Mouse (Mus musculus) liver, embryonic 16.5 days (tissue): ENCODE data around the gene Chmp1a. TPM values are rescaled to one million over a fixed set of nuclear protein-coding genes. Genes with fewer than 3 reads are reported as not detected.
A peak's percentile ranks its signal among the peaks of the same experiment; 100 is the strongest.
"Not testable (repeated sequence)": the region's sequence is repeated elsewhere in the genome, so short reads cannot be mapped to it uniquely, and the experiment has no call there.

Experiments
- ATAC-seq: fragments of 200-750 bp; cut with Nextera tagmentation; 2 replicates; pipeline ENCODE4 v1.8.0; 2017; ENCODE audit warnings: low read depth, mild to moderate bottlenecking, moderate number of reproducible peaks, moderate library complexity
- H3K27ac ChIP-seq: fragments of 300-500 bp; sonication (generic); 2 replicates; pipeline ENCODE4 v1.5.1; 2014; ENCODE audit warnings: mild to moderate bottlenecking, low read length
- H3K27me3 ChIP-seq: fragments of 300-500 bp; sonication (generic); 2 replicates; pipeline ENCODE4 v1.6.1; 2014; ENCODE audit warnings: low read depth, low read length, mixed read lengths; ENCODE audit not compliant: control insufficient read depth, insufficient read depth
- H3K36me3 ChIP-seq: fragments of 300-500 bp; sonication (generic); 2 replicates; pipeline ENCODE4 v1.6.1; 2014; ENCODE audit warnings: mild to moderate bottlenecking; ENCODE audit not compliant: control insufficient read depth, insufficient read depth
- H3K4me1 ChIP-seq: fragments of 300-500 bp; sonication (generic); 2 replicates; pipeline ENCODE4 v1.6.1; 2014; ENCODE audit warnings: low read depth, low read length, mixed read lengths; ENCODE audit not compliant: control insufficient read depth
- H3K4me2 ChIP-seq: fragments of 300-500 bp; sonication (generic); 2 replicates; pipeline ENCODE4 v1.6.1; 2014; ENCODE audit warnings: low read depth, low read length, mixed read lengths
- H3K4me3 ChIP-seq: fragments of 300-500 bp; sonication (generic); 2 replicates; pipeline ENCODE4 v1.5.1; 2014; ENCODE audit warnings: low read depth, mild to moderate bottlenecking, low read length
- H3K9ac ChIP-seq: fragments of 300-500 bp; sonication (generic); 2 replicates; pipeline ENCODE4 v1.6.1; 2014; ENCODE audit warnings: low read depth, low read length
- H3K9me3 ChIP-seq: fragments of 300-500 bp; sonication (generic); replicated peaks from 2 replicates; pipeline ENCODE4 v1.6.1; 2016; ENCODE audit warnings: low read length; ENCODE audit not compliant: control insufficient read depth
- WGBS: fragments of 180-500 bp; shearing (Covaris S2); extraction: QIAGEN DNeasy Blood & Tissue Kit; methylation state at CpG from one replicate; pipeline ENCODE4 v1.1.7; 2014; ENCODE audit not compliant: insufficient replicate concordance; 5-methylcytosine and 5-hydroxymethylcytosine counted together
- polyA plus RNA-seq: library from polyadenylated mRNA; unstranded; fragments of >200 nt; fragmentation: Nextera tagmentation; extraction: Ambion mirVana; gene quantifications from 2 replicates; pipeline ENCODE4 v1.2.1, GENCODE M21; 2015

Gene Chmp1a
- polyA plus RNA-seq, 1 experiment from 2014 or later: 55.9 TPM

GRCm38 (mm10) chr8:123234918-123235519, 22.5 kb upstream of the Chmp1a start:
- Histone ChIP-seq H3K36me3 (no peaks in the 10 kb centered on the region), H3K27me3 (peaks cover 15% of the 10 kb centered on the region), H3K4me1 (peaks cover 18% of the 10 kb centered on the region), H3K9me3 (no peaks in the 10 kb centered on the region), H3K4me3 (peak overlapping the region; percentile 70), H3K9ac (peak overlapping the region; percentile 61), H3K4me2 (peak overlapping the region; percentile 94), H3K27ac (no peak overlapping the region)
- no peak for ATAC-seq
- WGBS: 31% methylated on average over 13 of the region's 13 CpGs

GRCm38 (mm10) chr8:123233760-123234159, 21.2 kb upstream of the Chmp1a start:
- H3K4me3 ChIP-seq: no peak overlapping the region
- no peak overlapping the region for H3K4me2 ChIP-seq
- H3K36me3 ChIP-seq: no peaks in the 10 kb centered on the region
- ATAC-seq: no peak
- H3K27me3 ChIP-seq: peaks cover 15% of the 10 kb centered on the region
- H3K27ac ChIP-seq: no peak overlapping the region
- H3K9ac ChIP-seq: no peak overlapping the region
- H3K4me1 ChIP-seq: peaks cover 18% of the 10 kb centered on the region
- no peaks in the 10 kb centered on the region for H3K9me3 ChIP-seq
- 70% methylated on average over 11 of the region's 11 CpGs for WGBS

DNA sequence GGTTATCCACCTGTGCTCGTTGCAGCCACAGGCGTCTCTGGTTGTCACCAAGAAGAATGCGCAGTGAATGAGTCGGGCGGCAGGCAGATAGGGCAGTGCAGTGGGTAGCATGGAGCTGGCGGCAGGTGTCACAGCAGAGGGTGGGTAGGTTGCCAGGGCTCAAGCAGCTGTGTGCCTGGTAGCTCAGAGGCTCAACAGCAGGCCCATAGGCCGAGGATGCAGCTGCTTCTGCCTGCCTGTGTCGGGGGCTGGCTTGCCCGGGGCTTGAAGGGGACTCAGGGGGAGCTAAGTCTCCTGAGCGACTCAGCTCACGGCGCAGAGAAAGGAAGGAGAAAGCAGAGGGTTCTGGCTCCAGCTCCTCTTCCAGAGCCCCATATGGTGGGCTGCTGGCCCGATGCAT, 20.7 kb upstream of the Chmp1a start:
- Histone ChIP-seq H3K4me3 (no peak overlapping the region), H3K36me3 (no peaks in the 10 kb centered on the region), H3K27ac (no peak overlapping the region), H3K9ac (no peak overlapping the region), H3K4me2 (no peak overlapping the region), H3K27me3 (peaks cover 15% of the 10 kb centered on the region), H3K9me3 (no peaks in the 10 kb centered on the region), H3K4me1 (peaks cover 18% of the 10 kb centered on the region)
- 64% methylated on average over 13 of the region's 13 CpGs for WGBS
- ATAC-seq: no peak

DNA sequence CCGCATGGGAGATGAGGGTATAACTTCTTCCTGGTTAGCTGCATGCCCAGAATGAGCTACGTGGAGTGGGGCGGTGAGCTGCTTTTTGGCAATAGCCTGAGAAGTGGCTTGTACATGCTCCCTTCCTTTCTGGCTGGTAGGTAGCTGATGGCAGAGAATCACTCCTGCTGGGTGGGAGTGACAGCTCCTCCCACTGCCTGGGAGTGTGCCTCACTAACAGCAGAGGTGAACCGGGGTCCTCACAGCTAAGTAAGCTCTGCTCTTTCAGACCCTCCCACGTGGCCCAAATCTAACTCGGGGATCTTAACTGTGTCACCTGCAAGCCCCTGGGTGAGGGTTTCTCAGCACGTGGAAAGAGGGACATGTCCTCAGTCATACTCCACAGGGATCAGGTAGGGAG, 20.0 kb upstream of the Chmp1a start:
- peaks cover 18% of the 10 kb centered on the region for H3K4me1 ChIP-seq
- 43% methylated on average over 7 of the region's 7 CpGs for WGBS
- H3K9ac ChIP-seq: no peak overlapping the region
- no peak for ATAC-seq
- peaks cover 15% of the 10 kb centered on the region for H3K27me3 ChIP-seq
- H3K36me3 ChIP-seq: 0 out of 2 replicates have a peak, but pooled peaks cover 4% of the 10 kb centered on the region
- H3K4me2 ChIP-seq: no peak overlapping the region
- no peak overlapping the region for H3K27ac ChIP-seq
- no peaks in the 10 kb centered on the region for H3K9me3 ChIP-seq
- H3K4me3 ChIP-seq: no peak overlapping the region

DNA sequence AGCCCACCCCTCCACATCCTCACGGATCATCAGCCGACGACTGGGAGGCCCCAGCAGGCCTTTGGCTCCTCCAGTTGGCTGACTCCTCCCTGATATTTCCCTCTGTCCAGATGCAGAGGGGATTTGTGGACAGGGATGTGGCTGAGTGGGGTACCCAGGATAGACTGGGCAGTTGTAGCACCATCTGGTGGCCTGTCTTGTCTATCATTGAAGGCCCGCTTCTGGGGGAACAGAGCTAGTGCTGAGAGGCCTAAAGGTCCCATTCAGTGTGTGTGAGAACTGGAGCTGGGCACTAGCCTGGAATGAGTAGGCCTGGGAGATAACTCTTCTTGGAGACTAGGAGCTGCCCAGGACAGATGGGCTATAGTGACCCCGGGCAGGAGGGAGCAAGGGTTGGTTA, 19.2 kb upstream of the Chmp1a start:
- ATAC-seq: no peak

DNA sequence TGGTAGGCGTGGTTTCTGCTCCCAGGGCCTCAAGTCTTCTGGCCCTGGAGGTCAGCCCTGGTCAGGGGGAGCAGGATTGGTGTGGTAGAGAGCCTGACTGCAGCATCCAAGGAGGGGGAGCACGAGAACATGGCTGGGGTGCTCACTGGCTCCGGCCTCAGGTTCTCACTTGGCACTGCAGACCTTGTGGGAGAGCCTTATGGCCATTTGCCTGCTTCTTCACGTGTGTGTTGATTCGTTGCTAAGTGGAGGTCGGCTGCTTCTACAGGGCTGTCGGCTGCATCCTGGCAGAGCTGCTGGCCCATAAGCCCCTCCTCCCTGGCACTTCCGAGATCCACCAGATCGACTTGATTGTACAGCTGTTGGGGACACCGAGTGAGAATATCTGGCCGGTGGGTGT, 17.8 kb upstream of the Chmp1a start:
- not testable (repeated sequence) for ATAC-seq, H3K9ac ChIP-seq, H3K4me1 ChIP-seq, H3K27me3 ChIP-seq, H3K36me3 ChIP-seq, H3K4me3 ChIP-seq, H3K4me2 ChIP-seq, H3K27ac ChIP-seq, H3K9me3 ChIP-seq
- 67% methylated on average over 9 of the region's 11 CpGs for WGBS

More for the DNA sequence above, 19.2 kb upstream of the Chmp1a start:
- Histone ChIP-seq H3K4me3 (no peak overlapping the region), H3K9ac (no peak overlapping the region), H3K36me3 (0 out of 2 replicates have a peak, but pooled peaks cover 4% of the 10 kb centered on the region), H3K9me3 (no peaks in the 10 kb centered on the region), H3K27ac (no peak overlapping the region), H3K4me1 (peaks cover 18% of the 10 kb centered on the region), H3K27me3 (peaks cover 15% of the 10 kb centered on the region), H3K4me2 (no peak overlapping the region)
- WGBS: 59% methylated on average over 5 of the region's 5 CpGs

DNA sequence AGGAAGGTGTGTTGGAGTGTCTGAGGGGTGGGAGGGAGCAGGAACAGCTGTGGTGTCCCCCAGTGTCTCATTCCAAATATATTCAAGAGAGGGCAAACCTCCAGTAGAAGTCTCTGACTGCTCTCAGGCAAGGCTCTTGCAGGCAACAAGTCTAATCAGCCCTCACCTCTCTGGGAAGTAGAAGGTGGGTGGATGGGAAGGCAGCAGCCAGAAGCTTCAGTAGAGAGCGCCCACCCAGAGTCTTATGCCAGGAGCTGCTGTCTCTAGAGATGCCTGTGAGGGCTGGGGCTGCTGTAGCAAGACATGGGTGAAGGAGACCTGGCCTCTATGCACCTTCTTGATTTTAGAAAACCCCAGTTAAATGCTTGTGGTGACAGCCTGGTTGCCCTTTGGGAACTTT, 15.9 kb upstream of the Chmp1a start:
- Histone ChIP-seq H3K9ac (no peak overlapping the region), H3K27me3 (no peaks in the 10 kb centered on the region), H3K9me3 (no peaks in the 10 kb centered on the region), H3K36me3 (0 out of 2 replicates have a peak, but pooled peaks cover 4% of the 10 kb centered on the region), H3K4me2 (no peak overlapping the region), H3K27ac (no peak overlapping the region), H3K4me1 (peaks cover 14% of the 10 kb centered on the region), H3K4me3 (no peak overlapping the region)
- no peak for ATAC-seq
- 76% methylated on average over 1 of the region's 1 CpGs for WGBS

DNA sequence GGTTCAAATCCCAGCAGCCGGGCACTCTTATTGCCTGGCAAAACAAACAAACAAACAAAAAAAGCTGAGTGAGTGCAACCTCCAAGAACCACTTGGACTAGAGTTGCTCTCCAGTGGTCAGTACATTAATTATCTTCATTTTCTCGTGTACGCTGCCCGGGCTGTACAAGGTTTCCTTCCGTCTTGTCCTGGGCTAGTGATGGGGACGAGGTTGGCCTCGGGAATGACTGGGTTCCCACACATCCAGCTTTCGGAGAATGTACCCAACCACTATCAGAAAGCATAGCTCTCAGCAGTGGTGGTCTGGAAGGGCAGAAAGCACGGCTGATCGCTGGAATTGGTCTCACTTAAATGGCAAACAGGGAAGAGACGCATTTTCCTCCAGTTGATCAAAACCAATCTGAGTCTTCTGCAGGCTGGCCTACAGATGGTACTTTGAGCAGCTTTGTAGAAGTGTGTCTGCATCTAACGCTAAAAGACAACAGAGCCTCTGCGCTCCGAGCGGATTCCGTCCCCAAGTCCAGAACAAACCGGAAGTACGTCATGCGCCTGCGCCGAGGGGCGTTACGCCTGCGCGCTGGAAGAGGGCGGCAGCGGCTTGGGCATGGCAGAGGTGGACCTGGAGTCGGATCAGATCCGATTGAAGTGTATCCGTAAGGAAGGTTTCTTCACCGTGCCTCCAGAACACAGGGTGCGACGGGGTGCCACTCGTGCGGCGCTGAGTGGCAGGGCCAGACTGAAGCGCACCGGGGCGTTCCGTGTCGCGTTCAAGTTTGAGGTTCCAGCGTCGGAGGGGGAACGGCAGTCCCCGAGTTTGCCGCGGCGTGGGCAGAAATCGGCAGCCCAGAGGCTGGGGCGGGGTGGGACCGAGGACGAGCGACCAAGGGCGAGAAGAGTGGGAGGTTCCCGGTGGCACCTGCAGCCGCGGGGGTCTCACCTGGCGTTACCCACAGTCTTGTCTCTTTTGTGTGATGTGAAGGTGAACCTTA, 12.0 kb upstream of the Chmp1a start, which contains the start of gene Cdk10:
Cdk10 (plus strand) TSS at position 565 of the 989 bp plus-strand sequence.
- Histone ChIP-seq H3K4me2 (peak within 1 kb of the TSS; percentile 99), H3K9ac (peak within 1 kb of the TSS; percentile 69), H3K4me3 (peak within 1 kb of the TSS; percentile 84), H3K27me3 (no peaks in the 10 kb centered on the region), H3K36me3 (0 out of 2 replicates have a peak, but pooled peaks cover 4% of the 10 kb centered on the region), H3K4me1 (peaks cover 14% of the 10 kb centered on the region), H3K27ac (peak within 1 kb of the TSS; percentile 71), H3K9me3 (no peaks in the 10 kb centered on the region)
- ATAC-seq: peak; percentile 91
- 2% methylated on average over 59 of the region's 59 CpGs for WGBS

DNA sequence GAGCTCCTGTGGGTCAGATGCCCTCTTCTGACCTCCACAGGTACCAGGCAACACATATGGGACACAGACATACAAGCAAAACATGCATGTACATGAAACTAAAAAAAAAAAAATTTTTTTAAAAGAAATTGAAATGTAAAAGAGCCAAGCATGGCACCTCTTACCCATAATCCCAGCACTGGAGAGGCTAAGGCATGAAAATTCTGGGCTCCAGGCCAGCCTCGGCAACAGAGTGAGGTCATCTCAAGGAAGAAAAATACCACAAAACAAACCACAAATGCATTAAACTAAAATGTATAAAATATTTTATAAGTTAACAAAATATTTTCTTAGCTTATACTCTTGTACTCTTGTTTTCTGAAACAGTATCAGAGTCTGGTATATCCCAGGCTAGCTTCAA, 8.4 kb upstream of the Chmp1a start:
- no peaks in the 10 kb centered on the region for H3K9me3 ChIP-seq
- no peak overlapping the region for H3K27ac ChIP-seq
- WGBS: 43% methylated on average over 1 of the region's 1 CpGs
- H3K27me3 ChIP-seq: peaks cover 3% of the 10 kb centered on the region; the same call in 1 of the 2 replicates
- no peak overlapping the region for H3K4me2 ChIP-seq
- ATAC-seq: no peak
- H3K4me1 ChIP-seq: peaks cover 14% of the 10 kb centered on the region
- H3K9ac ChIP-seq: no peak overlapping the region
- no peaks in the 10 kb centered on the region for H3K36me3 ChIP-seq
- H3K4me3 ChIP-seq: no peak overlapping the region
